Mouse (Mus musculus): ENCODE measurements around the gene Prcp. TPM values are rescaled to one million over a fixed set of nuclear protein-coding genes. Genes with fewer than 3 reads are reported as not detected.
"Not testable (repeated sequence)": the region's sequence is repeated elsewhere in the genome, so short reads cannot be mapped to it uniquely, and the experiment has no call there.

Gene Prcp
- polyA plus RNA-seq, 1 experiment from 2014 or later: 16.5 TPM

- no peak overlapping the region for H3K4me2 ChIP-seq
- H3K9me3 ChIP-seq (replicated peaks): no peaks in the 10 kb centered on the region
- H3K4me1 ChIP-seq (replicated peaks): no peaks in the 10 kb centered on the region
- ATAC-seq (ENCODE audit: low read depth) (no peak), DNase-seq (no peak)
- no peak overlapping the region for H3K4me3 ChIP-seq (replicated peaks)
- H3K9ac ChIP-seq: no peak overlapping the region
- H3K27ac ChIP-seq: no peak overlapping the region
- no peaks in the 10 kb centered on the region for H3K27me3 ChIP-seq
- H3K36me3 ChIP-seq: 0 out of 2 replicates have a peak, but pooled peaks cover under 1% of the 10 kb centered on the region
- WGBS (ENCODE audit: insufficient replicate concordance): 27% methylated on average over 6 of the region's 6 CpGs
These were observed 63.7 kb downstream of the Prcp start for GRCm38 (mm10) chr7:92937955-92938354.

GRCm38 (mm10) chr7:92939776-92940175 lies 65.5 kb downstream of the Prcp start:
- no peaks in the 10 kb centered on the region for H3K36me3 ChIP-seq
- no peaks in the 10 kb centered on the region for H3K27me3 ChIP-seq
- no peak overlapping the region for H3K9ac ChIP-seq
- no peak overlapping the region for H3K4me3 ChIP-seq (replicated peaks)
- ATAC-seq (ENCODE audit: low read depth): no peak
- DNase-seq: no peak
- no peaks in the 10 kb centered on the region for H3K4me1 ChIP-seq (replicated peaks)
- H3K9me3 ChIP-seq (replicated peaks): no peaks in the 10 kb centered on the region
- 56% methylated on average over 5 of the region's 5 CpGs for WGBS (ENCODE audit: insufficient replicate concordance)
- H3K4me2 ChIP-seq: no peak overlapping the region
- H3K27ac ChIP-seq: no peak overlapping the region

GRCm38 (mm10) chr7:92950775-92951174 lies 76.5 kb downstream of the Prcp start:
- peak; percentile 63 for ATAC-seq (ENCODE audit: low read depth)
- H3K9me3 ChIP-seq (replicated peaks): no peaks in the 10 kb centered on the region
- no peak overlapping the region for H3K4me2 ChIP-seq
- no peak overlapping the region for H3K4me3 ChIP-seq (replicated peaks)
- H3K36me3 ChIP-seq: no peaks in the 10 kb centered on the region
- DNase-seq: no peak
- no peak overlapping the region for H3K27ac ChIP-seq
- WGBS (ENCODE audit: insufficient replicate concordance): 31% methylated on average over 3 of the region's 3 CpGs
- H3K27me3 ChIP-seq: no peaks in the 10 kb centered on the region
- H3K4me1 ChIP-seq (replicated peaks): no peaks in the 10 kb centered on the region
- H3K9ac ChIP-seq: no peak overlapping the region

- DNase-seq: no peak
- Histone ChIP-seq H3K9me3 (replicated peaks) (no peaks in the 10 kb centered on the region), H3K27ac (no peak overlapping the region), H3K9ac (no peak overlapping the region), H3K4me2 (no peak overlapping the region), H3K4me1 (replicated peaks) (no peaks in the 10 kb centered on the region), H3K27me3 (no peaks in the 10 kb centered on the region), H3K4me3 (replicated peaks) (no peak overlapping the region), H3K36me3 (no peaks in the 10 kb centered on the region)
- WGBS (ENCODE audit: insufficient replicate concordance): 56% methylated on average over 2 of the region's 2 CpGs
- no peak for ATAC-seq (ENCODE audit: low read depth)
These were observed 77.9 kb downstream of the Prcp start for GRCm38 (mm10) chr7:92952210-92952609.

GRCm38 (mm10) chr7:92959758-92960157 lies 85.5 kb downstream of the Prcp start:
- Histone ChIP-seq H3K4me1 (replicated peaks) (no peaks in the 10 kb centered on the region), H3K4me2 (no peak overlapping the region), H3K9ac (no peak overlapping the region), H3K27me3 (no peaks in the 10 kb centered on the region), H3K36me3 (no peaks in the 10 kb centered on the region), H3K9me3 (replicated peaks) (no peaks in the 10 kb centered on the region), H3K27ac (no peak overlapping the region), H3K4me3 (replicated peaks) (no peak overlapping the region)
- no peak for DNase-seq
- no peak for ATAC-seq (ENCODE audit: low read depth)
- WGBS (ENCODE audit: insufficient replicate concordance): 43% methylated on average over 3 of the region's 3 CpGs

- Histone ChIP-seq H3K9me3 (replicated peaks) (no peaks in the 10 kb centered on the region), H3K36me3 (no peaks in the 10 kb centered on the region), H3K4me3 (replicated peaks) (no peak overlapping the region), H3K4me2 (no peak overlapping the region), H3K27ac (no peak overlapping the region), H3K27me3 (no peaks in the 10 kb centered on the region), H3K9ac (no peak overlapping the region), H3K4me1 (replicated peaks) (no peaks in the 10 kb centered on the region)
- DNase-seq: no peak
- no peak for ATAC-seq (ENCODE audit: low read depth)
- 21% methylated on average over 1 of the region's 1 CpGs for WGBS (ENCODE audit: insufficient replicate concordance)
These were observed 87.6 kb downstream of the Prcp start for GRCm38 (mm10) chr7:92961876-92962275.

- 56% methylated on average over 3 of the region's 3 CpGs for WGBS (ENCODE audit: insufficient replicate concordance)
These were observed 90.7 kb downstream of the Prcp start for GRCm38 (mm10) chr7:92964754-92965501.

GRCm38 (mm10) chr7:92967381-92968127 lies 93.3 kb downstream of the Prcp start:
- Histone ChIP-seq H3K9ac (no peak overlapping the region), H3K36me3 (no peaks in the 10 kb centered on the region), H3K9me3 (replicated peaks) (no peaks in the 10 kb centered on the region), H3K27me3 (no peaks in the 10 kb centered on the region), H3K4me3 (replicated peaks) (no peak overlapping the region), H3K27ac (no peak overlapping the region), H3K4me1 (replicated peaks) (no peaks in the 10 kb centered on the region), H3K4me2 (no peak overlapping the region)
- WGBS (ENCODE audit: insufficient replicate concordance): 60% methylated on average over 10 of the region's 10 CpGs
- no peak for ATAC-seq (ENCODE audit: low read depth)
- no peak for DNase-seq

More at GRCm38 (mm10) chr7:92964754-92965501, 90.7 kb downstream of the Prcp start:
- ATAC-seq (ENCODE audit: low read depth) (no peak), DNase-seq (no peak)
- no peaks in the 10 kb centered on the region for H3K9me3 ChIP-seq (replicated peaks)
- no peaks in the 10 kb centered on the region for H3K27me3 ChIP-seq
- no peak overlapping the region for H3K4me2 ChIP-seq
- H3K4me1 ChIP-seq (replicated peaks): no peaks in the 10 kb centered on the region
- H3K36me3 ChIP-seq: no peaks in the 10 kb centered on the region
- no peak overlapping the region for H3K27ac ChIP-seq
- H3K9ac ChIP-seq: no peak overlapping the region
- H3K4me3 ChIP-seq (replicated peaks): no peak overlapping the region

- no peak for ATAC-seq (ENCODE audit: low read depth)
- Histone ChIP-seq H3K9ac (no peak overlapping the region), H3K27ac (no peak overlapping the region), H3K4me2 (no peak overlapping the region), H3K4me1 (replicated peaks) (no peaks in the 10 kb centered on the region), H3K27me3 (no peaks in the 10 kb centered on the region), H3K36me3 (no peaks in the 10 kb centered on the region), H3K9me3 (replicated peaks) (no peaks in the 10 kb centered on the region), H3K4me3 (replicated peaks) (no peak overlapping the region)
- DNase-seq: no peak
- 61% methylated on average over 3 of the region's 3 CpGs for WGBS (ENCODE audit: insufficient replicate concordance)
These were observed 103.2 kb downstream of the Prcp start for GRCm38 (mm10) chr7:92977429-92977828.

- H3K4me3 ChIP-seq (replicated peaks): no peak overlapping the region
- no peaks in the 10 kb centered on the region for H3K36me3 ChIP-seq
- no peak overlapping the region for H3K27ac ChIP-seq
- 27% methylated on average over 4 of the region's 4 CpGs for WGBS (ENCODE audit: insufficient replicate concordance)
- no peak overlapping the region for H3K9ac ChIP-seq
- no peaks in the 10 kb centered on the region for H3K4me1 ChIP-seq (replicated peaks)
- H3K4me2 ChIP-seq: no peak overlapping the region
- no peaks in the 10 kb centered on the region for H3K27me3 ChIP-seq
- ATAC-seq (ENCODE audit: low read depth): no peak
- no peaks in the 10 kb centered on the region for H3K9me3 ChIP-seq (replicated peaks)
- no peak for DNase-seq
These were observed 104.0 kb downstream of the Prcp start for GRCm38 (mm10) chr7:92978225-92978624.

GRCm38 (mm10) chr7:92978720-92979119 lies 104.5 kb downstream of the Prcp start:
- H3K27me3 ChIP-seq; H3K9ac ChIP-seq; H3K36me3 ChIP-seq; H3K4me2 ChIP-seq; H3K27ac ChIP-seq; H3K4me3 ChIP-seq (replicated peaks); H3K9me3 ChIP-seq (replicated peaks); DNase-seq; ATAC-seq (ENCODE audit: low read depth); H3K4me1 ChIP-seq (replicated peaks): not testable (repeated sequence)
- WGBS (ENCODE audit: insufficient replicate concordance): 16% methylated on average over 7 of the region's 7 CpGs
